Mouse (Mus musculus): Measurements from ENCODE around the gene Ext2.

Gene Ext2

DNA sequence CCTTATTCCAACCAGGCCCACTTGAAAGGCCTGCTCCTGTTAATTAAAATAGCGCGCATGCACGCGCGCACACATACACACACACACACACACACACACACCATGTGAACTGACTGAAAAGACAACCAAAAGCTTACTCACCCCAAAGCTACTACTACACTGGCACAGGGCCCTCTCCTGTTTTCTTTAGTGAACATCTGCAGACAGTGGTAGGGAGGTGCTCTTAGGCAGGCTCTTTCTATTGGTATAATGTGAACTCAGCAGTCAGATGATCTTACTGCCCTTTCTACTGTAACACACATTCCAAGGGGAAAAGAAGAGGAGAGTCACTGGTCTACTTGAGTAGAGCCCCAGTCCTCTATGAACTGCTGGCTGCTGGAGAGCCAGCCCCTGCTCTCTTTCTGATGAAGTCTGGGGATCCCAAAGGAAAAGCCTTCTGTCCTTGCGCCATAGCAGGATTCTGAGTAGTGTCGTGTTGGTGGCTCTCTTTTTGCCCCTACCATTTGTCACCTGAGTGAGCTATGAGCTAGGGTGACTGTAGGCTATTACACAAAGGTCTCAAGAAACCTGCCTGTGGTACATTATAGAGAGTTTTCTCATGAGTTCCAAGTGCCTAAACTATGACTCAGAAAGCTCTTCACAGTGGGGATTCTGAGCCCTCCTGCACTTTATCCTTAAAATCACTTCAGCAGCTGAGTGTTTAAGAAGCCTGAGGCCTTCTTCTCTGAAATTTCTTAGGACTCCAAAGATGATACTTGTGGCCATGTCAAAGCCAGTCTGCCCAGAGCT lies 45.9 kb downstream of the Ext2 start:
- DNase-seq (ENCODE audit: low read depth, low spot score), result no peak

DNA sequence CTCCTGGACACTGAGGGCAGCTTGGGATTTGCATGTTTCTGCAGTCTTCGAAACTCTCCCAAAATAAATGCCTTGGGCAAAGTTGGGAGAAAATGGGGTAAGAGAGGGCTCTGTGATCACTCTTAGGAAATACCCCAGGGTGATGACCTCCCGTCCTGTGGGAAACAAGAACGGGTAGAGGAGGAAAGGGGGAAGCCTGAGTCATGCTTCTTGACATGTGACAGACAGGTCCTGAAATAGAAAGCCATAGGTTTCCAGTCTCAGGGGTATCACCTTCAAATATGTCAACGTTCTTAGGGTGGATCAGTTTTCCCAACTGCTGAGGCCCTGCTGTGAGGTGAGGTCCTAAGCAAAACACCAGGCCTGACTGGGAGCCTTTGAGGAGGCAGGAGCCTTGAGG lies 46.9 kb downstream of the Ext2 start:
- no peak for DNase-seq (ENCODE audit: low read depth, low spot score)

DNA sequence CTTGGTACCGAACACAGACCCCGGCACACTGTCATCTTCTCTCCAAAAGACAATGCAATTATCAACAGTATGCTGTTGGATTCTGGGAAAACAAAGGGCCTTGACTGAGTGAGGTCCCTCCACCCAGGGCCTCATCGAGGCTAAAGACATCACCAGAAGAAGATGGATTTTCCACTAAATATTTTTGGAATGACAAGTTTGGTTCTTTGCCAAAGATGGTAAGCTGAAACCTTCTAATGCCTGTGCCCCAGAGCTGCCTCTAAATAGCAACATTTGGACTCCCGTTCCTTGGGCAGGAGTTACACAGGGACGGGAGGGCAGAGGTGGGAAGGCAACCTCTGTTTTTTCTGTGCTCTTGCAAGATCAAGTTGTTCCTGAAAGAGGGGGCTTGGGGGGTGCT lies 47.4 kb downstream of the Ext2 start:
- DNase-seq (ENCODE audit: low read depth, low spot score), result no peak

DNA sequence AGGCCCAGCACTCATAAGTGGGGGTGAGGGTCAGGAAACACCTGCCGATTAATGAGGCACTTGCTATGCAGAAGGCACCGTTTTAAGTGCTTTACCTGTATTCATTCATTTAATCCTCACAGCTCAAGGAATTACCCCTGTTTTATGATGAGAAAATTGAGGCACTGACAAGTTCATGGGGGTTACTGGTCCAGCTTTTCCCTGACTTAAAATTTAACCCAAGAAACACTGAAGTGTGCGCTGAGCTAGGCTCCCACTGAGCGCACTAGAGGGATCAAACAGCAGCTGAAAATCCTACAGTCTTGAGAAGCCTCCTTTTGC lies 49.6 kb downstream of the Ext2 start:
- DNase-seq (ENCODE audit: low read depth, low spot score), result no peak

DNA sequence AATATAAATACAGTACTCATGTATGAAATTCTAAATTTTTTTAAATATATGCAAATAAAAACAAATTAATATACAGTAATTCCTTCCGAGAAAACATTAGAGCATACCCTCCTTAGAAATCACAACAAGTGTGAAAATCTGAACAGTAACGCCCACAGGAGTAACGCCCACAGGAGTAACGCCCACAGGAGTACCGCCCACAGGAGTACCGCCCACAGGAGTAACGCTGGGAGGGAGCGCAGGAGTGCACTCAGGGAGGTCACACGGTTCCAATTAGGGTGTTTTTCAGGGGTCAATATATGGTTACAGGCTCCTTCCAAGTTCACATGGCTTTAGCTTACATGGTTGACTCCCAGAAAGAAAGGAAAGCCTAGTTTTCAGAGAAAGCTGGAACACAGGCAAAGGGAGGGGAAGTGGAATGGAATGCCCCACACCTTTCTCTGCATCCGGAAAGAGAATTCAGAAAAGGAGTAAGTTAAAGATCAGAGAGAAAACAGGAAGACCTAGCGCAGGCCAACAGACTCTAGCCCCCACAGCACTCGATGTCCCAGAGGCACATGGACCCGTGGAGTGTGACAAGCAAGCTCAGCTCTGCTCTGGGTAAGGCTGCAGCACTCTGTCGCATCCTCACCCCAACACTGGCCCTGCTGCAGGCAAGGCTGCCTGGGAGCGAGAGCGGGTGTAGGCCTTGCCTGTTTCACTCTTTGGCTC lies 50.2 kb downstream of the Ext2 start:
- peak; percentile 62 for DNase-seq (ENCODE audit: low read depth, low spot score)

DNA sequence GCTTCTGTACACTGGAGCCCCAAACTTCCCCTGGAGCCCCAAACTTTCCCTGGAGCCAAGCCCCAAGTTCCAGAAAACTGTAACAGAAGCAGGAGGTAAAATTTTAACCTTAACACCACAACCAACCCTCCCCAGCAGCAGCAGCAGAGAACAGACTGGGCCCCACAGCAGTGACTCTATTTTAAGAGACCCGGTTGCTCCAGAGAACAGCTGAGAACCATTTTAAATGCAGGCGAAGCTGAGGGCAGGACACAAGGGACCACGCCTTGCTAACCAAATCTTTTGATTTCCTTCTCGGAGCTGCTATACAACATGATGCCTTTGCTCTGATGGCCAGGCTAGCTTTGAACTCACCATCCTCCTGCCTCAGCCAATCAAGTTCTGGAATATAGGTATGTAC lies 51.5 kb downstream of the Ext2 start:
- no peak for DNase-seq (ENCODE audit: low read depth, low spot score)

DNA sequence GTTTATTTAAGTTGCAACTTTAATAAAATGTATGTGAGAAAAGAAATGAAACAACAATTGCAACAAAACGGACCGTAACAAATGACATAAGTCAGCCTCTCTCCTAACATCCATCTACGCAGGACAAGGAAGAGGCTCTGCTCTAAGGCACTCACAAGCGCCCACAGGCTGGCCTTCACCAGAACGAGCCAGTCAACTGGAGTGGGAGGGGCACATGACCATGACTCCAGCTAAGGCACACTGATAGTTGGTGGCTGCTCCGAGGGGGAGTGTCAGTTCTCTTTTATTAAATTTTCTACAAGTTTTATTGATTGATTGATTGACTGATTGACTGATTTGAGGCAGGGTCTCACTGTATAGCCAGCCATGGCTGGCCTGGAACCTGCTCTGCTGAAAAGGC lies 52.5 kb downstream of the Ext2 start:
- no peak for DNase-seq (ENCODE audit: low read depth, low spot score)

DNA sequence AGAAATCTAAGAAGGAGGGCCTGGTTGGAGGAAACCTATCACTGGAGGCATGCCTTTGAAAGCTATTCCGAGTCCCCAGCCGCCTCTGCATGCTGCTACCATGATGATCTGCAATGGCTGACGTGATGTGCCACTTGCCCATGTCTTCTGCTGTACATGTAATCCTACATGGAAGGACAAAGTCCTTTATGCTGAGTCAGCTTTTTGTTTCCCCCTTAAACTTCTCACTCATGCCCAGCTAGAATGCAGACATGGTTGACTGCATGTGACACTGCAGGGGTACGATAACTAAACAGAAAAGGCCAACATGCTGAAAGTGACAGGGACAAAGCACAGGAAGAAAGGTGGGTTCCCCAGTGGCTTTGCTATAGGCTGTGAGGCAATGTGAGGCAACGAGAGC lies 56.6 kb downstream of the Ext2 start:
- DNase-seq (ENCODE audit: low read depth, low spot score), result no peak

DNA sequence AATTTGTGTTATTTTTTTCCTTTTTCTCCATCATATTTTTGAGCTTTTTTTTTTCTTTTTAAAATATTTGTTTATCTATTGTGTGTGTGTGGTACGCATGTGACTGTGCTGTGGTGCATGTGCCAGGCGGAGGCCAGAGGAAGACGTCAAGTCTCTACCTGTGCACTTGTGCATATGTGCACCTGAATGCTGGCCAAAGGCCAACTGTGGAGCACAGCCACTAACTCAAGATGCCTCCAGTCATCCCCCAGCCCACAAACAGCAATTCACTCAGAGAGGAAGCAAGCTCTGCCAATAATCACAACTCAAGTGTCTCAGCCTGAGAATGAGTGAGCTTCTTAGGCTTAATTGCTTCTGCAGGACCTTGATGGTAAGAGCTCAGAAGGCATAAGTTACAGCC lies 58.2 kb downstream of the Ext2 start:
- DNase-seq (ENCODE audit: low read depth, low spot score), result no peak

DNA sequence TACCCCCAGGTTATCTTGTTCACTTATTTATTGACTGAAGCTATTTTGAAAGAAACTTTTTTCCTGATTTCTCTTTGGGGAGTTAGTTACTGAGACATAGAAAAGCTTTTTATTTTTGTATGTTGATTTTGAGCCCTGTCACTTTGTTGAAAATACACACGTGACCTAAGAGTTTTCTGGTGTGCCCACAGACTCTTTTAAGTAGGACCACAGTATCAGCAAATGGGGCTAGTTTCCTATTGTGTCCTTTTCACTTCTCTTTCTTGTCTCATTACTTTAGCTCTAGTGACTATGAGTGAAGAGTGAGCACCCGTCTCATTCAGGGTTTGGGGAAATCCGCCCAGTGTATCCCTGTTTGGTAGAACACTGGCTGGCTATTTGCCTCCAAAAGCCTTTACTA lies 62.0 kb downstream of the Ext2 start:
- DNase-seq (ENCODE audit: low read depth, low spot score), result no peak

DNA sequence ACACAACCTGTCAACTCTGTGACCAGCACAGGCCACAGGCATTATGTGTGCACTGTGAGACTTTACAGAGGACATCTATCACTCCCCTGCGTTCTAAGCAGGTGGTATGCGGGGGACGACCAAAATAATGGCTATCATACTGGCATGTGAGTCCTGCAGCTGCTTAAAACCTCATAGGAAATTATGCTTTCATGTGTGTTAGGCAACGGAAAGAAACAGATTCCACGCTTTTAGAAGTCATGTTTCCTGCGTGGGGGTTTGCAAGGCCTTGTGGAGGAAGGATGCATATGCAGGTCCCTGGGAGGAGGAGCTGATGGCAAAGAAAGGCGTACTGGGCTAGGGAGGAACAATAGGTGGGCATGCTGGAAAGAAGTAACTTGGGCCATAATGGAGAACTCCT lies 63.2 kb downstream of the Ext2 start:
- no peak for DNase-seq (ENCODE audit: low read depth, low spot score)

DNA sequence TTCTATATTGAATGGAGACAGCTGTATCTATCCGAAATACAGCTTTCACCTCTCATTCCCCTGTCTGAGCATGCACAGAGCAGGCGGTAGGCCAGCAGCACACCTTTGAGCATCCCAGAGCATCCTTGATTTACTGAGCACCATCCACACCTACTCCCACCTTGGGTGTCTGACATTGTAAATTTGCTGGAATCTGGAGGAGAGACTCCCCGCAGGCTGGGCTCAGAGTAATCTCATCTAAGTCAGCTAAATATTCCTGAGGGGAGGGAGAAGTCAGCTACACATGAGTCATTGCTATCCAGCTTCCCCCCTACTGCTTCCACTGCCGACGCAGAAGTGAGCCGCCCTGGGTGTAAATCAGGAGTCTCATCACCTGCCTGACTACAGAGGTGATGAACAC lies 64.1 kb downstream of the Ext2 start:
- no peak for DNase-seq (ENCODE audit: low read depth, low spot score)

DNA sequence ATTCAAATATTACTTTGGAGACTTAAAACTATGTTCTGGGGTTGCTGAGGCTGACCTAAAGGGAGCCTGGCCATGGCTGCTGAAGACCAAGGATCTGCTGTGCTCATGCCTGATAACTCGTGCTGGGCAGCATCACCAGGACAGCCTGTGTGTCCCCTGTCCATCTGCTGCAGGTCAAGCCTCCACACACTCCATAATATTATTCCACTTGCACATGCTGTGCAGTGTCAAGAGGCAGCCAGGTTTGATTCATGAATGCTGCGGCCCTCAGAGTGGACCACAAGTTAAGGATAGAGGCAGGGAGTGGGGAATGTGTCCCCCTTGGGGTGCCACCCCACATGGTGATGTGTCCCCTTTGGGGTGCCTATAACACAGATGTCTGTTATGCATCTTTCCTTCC lies 68.0 kb downstream of the Ext2 start:
- no peak for DNase-seq (ENCODE audit: low read depth, low spot score)

DNA sequence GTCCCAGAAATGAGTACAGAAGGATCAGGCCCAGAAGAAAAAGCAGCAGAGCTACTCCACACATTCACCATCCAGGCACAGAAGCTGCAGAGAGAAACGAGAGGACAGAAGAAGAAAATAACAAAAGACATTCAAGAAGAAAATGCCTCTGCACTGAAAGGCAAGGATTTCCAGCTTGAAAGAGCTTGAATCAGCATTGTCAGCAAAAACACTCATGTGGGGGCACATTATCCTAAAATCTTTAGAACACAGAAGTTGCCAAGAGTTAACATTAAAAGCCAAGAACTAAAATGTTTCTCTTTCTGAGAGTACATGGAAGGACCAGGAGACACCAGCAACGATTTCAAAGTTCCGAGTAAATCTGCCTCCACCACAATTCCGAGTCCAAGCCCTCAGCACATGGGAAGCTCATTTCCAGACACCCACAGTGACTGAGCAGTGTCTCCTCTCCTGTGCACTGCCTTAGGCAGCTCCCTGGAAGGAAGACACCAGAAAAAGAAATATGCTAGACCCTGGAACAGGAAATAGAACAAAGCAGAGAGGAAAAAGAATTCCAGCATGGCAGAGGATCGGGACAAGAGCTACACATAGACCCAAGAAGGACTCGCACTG lies 69.1 kb downstream of the Ext2 start:
- DNase-seq (ENCODE audit: low read depth, low spot score), result no peak

DNA sequence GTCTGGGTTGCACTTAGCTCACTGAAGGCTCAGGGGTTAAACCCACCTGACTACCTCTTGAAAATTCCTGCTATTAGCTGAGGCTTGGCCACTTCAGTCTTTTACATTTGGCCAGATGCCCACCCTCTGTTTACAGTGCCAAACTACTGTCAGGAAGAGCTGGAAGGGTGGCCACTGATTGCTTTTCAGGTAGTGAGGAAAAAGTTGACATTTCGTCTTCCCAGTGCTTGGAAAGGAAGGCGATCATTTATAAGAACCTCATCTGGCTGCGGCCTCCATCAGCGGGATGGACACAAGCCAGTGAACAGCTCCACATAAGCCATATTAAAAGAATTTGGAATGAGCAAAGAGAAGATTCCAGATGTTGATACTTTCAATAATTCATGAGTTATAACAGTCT lies 72.7 kb downstream of the Ext2 start:
- no peak for DNase-seq (ENCODE audit: low read depth, low spot score)

DNA sequence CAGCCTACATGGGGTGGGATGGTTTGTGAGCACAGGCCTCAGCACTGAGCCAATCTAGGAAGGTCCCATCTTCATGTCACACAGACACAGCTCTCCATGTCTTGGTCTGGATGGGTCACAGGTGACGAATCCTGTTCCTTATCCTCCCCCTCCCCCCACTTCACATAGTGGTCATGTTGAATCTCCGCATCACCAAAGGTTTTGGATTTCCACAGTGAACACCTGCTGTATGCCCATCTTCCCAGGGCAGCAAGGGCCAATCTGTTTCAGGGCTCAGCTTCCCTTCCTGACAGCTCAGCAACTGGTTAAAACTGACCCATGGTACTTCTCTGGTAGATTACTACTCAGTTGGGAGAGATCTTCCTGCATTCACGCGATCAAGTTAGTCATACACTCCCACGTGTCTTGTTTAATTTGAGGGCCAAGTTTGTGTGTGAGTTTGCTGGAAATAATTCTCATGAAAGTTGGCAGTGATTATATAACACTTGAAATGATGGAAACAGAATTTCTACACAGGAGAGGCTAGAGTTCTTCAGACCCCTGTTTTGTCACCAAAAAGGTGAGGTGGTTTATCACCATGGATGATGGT lies 74.7 kb downstream of the Ext2 start:
- no peak for DNase-seq (ENCODE audit: low read depth, low spot score)

DNA sequence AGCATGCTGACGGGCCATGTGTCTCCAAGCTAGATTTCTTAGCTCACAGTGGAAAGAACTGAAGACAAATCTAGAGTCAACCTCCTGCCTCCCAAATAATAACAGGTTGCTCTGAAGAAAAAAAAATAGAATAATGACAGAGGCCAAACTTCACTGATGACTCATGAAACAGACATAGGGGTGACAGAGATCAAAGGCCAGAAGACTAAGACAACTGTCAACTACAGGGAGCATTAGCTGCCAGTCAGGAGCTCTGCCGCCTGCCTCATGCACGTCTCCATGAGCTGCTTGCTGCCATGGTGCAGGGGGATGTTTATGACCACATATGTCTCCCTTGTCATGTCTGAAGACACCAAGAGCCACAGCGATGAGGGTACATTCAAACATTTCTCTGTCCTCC lies 75.7 kb downstream of the Ext2 start:
- no peak for DNase-seq (ENCODE audit: low read depth, low spot score)

DNA sequence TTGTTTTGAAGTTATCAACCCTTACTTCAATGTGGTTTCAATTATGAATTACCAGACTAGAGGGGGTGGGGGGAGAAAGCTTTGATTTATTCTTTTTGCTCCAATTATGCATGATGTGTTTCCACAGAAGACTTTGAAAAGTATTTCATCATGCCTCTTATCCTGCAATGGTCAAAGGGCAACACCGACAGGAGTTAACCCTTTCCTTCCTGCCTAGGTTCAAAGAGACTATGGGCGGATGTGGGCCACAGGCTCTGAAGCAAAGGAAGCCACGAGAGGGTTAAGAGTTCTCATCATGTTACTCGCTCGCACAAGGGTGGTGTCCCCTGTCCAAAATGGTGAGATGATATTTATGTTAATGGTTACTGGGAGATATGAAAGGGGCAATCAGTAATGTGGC lies 76.2 kb downstream of the Ext2 start:
- DNase-seq (ENCODE audit: low read depth, low spot score), result no peak

DNA sequence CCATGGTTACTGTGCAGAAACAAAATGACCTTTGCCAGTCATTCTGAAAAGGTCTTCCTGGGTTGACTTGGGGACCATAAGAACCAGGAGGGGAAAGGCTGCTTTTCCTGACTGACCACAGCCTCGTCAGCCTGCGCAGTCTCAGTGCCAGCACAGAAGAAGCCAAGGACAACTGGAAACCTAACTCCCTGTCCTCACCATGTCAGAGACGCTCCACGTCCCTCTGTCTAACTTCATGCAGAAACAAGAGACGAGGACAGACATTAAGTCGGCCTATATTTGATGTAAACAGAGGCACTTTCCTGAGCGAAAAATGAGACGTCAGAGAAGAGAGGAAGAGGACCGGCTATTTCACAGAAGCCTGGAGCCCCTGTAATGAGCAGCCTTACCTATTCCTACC lies 76.6 kb downstream of the Ext2 start:
- DNase-seq (ENCODE audit: low read depth, low spot score), result no peak

DNA sequence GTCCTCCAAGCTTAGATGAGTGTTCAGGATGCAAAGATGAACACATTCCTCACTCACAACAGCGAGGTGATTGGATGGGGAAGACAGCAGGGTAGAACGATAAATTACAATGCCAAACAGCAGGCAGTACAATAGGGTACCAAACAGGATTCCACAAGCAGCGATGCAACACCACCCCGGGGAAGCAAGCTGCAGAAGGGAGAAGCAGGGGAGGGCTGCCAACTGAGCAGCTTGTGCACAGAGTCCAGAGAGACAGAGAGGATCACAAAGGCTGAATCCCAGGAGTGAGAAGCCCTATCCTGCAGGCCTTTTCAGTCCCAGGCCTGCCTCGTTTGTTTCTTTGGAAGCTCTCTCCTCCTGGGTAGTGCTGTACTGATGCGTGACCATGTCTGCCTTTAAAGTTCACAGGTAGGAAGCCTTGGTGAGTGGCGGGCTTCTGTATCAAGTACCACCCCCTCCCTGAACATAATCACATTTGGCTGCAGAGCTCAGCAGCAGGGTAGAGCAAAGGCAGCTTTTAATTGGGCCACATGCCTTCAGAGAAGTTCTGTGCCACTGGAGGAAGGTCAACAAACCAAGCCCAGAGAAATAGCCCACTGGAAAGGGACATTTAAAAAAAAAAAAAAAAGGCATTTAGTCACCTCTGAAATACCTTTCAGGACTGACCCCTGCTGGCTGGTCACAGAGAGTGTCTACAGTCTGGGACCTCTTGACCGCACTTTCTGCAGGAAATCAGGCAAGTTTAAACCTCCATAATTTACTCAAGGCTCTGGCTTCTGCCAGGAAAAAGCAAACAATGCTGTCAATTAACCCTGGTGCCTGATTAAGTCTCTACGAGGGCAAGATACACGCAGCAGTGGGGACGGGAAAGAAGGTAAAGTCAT lies 77.8 kb downstream of the Ext2 start:
- DNase-seq (ENCODE audit: low read depth, low spot score), result no peak

DNA sequence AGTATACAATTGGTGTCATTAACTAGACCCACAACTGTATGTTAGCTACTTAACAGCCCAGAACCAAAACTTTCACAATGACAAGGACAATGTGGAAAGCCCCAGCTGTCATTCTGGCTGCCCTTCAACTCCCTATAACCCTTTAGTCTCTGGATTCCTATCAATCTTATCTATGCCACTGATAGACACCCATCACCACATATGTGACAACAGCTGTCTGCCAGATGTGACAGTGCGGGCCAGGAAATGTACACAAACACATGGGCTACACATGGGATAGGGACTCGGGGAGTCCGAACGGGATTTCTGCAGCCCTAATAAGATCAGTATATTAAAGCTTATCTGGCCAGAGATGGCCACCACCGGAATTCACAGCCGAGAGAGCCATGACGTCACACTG lies 80.7 kb downstream of the Ext2 start:
- no peak for DNase-seq (ENCODE audit: low read depth, low spot score)

DNA sequence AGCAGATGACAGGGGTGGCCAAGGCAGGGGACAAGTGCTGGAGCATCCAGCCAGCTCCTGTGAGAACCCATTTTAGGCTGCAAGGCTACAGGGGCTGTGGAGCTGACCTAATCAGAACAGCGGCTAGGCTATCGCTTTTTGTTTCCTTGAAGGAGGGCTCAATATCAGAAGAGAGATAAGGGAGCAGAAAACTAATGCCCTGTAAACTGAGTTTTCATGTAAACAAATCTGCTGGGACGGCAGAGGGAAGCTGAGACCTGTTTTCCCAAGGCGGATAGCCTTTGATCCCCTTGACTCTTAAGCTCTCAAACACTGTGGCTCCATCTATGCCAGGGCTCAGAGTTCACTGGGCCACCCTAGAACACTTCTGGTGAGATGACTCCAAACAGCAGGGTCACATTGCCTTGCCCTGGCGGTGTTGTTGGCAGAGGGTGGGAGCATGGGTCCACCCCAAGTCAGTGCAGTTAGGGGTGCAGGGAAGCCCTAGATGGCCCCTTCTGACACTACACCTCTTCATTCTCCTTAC lies 83.3 kb downstream of the Ext2 start:
- DNase-seq (ENCODE audit: low read depth, low spot score), result no peak

All from ES-CJ7 (cell line).